Mouse (Mus musculus) Patski (cell line): Measurements from ENCODE around the gene Irx1. TPM values are rescaled to one million over a fixed set of nuclear protein-coding genes. Genes with fewer than 3 reads are reported as not detected.
A peak's percentile ranks its signal among the peaks of the same experiment; 100 is the strongest.

Experiments used
- ATAC-seq: fragments of 100-300 bp; one replicate; pipeline ENCODE4 v1.8.0; 2021
- CTCF ChIA-PET: fragments of 350-600 bp; sonication (Branson Sonifier 250); formaldehyde crosslinking; loops from one replicate; lab custom pipeline; 2022; ENCODE audit warnings: inconsistent platforms; lab: Charles Lee
- POLR2A ChIA-PET: fragments of 350-600 bp; sonication (Branson Sonifier 250); formaldehyde crosslinking; loops from one replicate; lab custom pipeline; 2022; ENCODE audit warnings: antibody characterized with exemption, inconsistent platforms; lab: Charles Lee
- DNase-seq: peaks from one replicate; pipeline ENCODE4 v3.0.0-alpha.2; 2011; ENCODE audit warnings: low read depth, low spot score
- H3K27me3 ChIP-seq: fragments of 371-371 bp; one replicate; pipeline ENCODE4 v1.5.1; 2021
- CTCF ChIP-seq: fragments of 100-300 bp; IDR thresholded peaks from one replicate; pipeline ENCODE4 v1.5.1; 2021
- in situ Hi-C: fragments of 300-500 bp; cut with MboI; formaldehyde crosslinking; loops from 3 replicates; pipeline ENCODE4 v1.11.1; 2018; ENCODE audit warnings: low pct_unique_long_range_greater_than_20kb, mixed read lengths
- polyA plus RNA-seq: library from polyadenylated mRNA; unstranded; gene quantifications from one replicate; pipeline ENCODE4 v1.2.3, GENCODE M21; 2021

The Irx1 gene
- 58.2 TPM for polyA plus RNA-seq

DNA sequence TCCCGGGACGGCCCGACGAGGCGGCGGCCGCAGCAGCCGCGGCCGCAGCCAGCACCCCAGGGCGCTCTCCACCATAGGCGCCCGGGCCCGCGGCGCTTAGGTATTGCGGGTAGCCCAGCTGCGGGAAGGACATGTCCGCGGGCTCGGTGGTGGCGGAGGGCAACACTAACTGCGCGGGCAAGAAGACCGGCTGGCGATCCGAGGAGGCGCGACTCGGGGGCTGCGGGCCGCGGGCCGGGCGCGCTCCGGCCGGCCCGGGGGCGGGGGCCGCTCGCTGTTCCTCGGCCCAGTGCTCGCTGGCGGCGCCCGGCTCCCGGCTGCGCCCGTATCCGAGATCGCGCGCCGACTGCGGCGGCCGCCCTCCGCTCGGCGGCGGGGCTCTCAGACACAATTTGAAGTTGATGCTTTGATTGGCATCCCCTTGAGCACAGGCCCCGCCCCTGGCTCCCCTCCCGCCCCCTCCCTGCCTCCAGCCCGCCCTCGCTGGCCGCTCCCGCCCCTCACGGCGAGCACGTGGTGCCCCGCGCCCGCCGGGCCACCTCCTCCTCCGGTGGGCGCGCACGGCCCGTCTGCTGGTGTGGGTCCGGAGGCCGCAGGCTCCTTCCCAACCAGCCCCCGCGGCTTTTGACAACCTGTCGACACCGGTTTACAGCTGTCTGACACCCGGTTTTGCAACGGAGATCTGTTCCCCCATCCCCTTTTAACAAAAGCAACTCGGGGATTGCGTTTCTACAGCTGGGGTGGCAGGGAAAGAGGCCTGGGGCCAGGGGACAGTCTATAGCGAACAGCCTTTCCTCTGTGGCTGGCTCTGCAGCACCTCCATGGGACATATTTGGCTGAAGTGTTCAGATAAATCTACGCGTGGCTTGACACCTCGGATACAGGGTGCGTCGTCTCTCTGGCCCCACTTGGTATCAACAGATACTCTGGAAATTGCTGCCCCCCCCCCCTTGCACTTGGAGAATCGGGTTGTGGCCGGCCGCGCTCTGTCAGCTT lies at the start of gene Irx1:
Gene Irx1, minus strand, starts transcription at position 368 of the 996 bp plus-strand sequence.
- CTCF ChIA-PET = interaction anchor here (0.8 kb wide), 1 partner anchor 8 kb away, joined by 3 read pairs; no protein-coding TSS in a partner anchor
- ATAC-seq = peak; percentile 70
- in situ Hi-C loops = loop anchor here (5.0 to 25.0 kb wide), 4 partner anchors 234 to 1301 kb away; partner anchors contain the start of gene Irx2
- POLR2A ChIA-PET = interaction anchor here (0.6 to 6.0 kb wide), 3 partner anchors 38 to 667 kb away, joined by 4 to 74 read pairs (median 5); partner anchors contain the start of gene Irx2
- DNase-seq = no peak
- no peak for TF ChIP-seq CTCF
- no peaks in the 10 kb centered on the region for H3K27me3 ChIP-seq

DNA sequence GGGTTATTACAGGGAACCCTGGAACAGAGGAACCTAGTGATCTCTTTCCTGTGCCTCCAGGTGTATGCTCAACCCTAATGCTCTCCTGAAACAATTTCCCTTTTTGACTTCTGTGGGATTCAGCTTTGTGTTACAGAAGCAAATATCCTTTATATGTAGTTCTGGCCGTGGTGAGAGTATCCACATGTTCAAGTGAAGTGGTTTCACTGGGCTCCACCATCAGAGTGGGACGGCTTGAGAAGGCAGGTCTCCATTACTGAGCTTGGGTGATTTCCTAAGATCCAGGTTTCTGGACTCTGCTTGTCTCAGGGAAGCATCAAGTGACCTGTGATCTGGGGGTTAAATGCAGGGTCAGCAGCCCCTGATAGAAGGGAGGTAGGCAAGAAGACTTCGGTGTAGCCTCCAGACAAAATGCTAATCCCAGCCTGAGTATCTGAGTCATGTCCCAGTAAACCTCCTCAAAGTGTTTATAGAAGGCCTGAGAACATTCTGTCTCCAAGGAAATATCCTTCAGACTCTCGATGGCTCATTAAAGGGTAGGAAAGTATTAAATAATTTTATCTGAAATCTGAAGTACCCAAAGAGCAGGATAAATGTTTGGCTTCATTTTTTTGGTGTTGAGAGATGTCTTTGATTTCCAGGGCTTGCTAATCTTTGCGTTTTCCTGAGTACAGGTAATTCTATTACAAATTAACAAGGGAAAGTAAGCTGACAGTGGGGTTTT lies 16.6 kb upstream of the Irx1 start:
- DNase-seq (no peak), ATAC-seq (no peak)
- no peaks in the 10 kb centered on the region for H3K27me3 ChIP-seq
- POLR2A ChIA-PET = no interaction called here
- CTCF ChIA-PET = no interaction called here
- in situ Hi-C loops = no loop called here
- TF ChIP-seq CTCF = no peak

DNA sequence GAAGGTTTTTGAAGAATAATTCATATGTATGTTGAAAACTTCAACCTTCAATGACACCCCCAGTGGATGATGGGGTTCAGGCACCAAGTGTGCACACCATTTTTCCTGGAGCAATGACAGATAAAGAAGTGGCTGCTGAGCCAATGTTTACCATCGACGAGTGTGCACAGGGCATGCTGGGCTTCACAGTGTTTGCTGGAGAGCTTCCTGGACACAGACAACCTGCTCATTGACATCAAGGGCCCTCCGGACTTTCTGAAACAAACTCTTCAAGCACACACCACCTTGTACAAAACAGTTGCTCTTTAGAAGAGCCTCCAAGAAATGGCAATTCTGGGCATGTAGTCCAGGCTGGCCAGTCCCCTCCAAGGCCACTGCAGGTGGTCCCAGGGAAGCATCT lies 12.2 kb upstream of the Irx1 start:
- CTCF ChIA-PET = no interaction called here
- in situ Hi-C loops = no loop called here
- POLR2A ChIA-PET = no interaction called here
- H3K27me3 ChIP-seq = peaks cover 3% of the 10 kb centered on the region
- no peak for TF ChIP-seq CTCF
- ATAC-seq (no peak), DNase-seq (no peak)

DNA sequence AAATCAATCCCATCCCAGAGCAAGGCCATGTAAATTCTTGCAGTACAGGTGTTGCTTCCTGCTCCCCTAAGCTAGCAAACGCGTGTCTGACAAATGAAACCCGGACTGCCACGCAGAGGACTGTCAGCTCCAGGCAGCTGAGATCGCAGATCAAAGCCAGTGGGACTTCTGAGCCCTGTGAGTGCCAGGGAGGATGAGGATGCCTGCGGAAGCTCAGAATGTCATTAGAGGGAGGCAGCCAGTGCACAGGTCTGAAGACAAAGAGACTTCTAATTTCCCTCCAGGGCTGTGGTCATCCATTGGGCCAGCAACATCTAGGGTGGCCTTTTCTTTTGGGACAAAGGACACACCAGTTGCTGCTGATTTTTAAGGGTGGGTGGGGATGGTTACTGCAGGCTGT lies 4.8 kb upstream of the Irx1 start:
- in situ Hi-C loops = loop anchor here (25.0 kb wide), 1 partner anchor 1306 kb away; no protein-coding TSS in a partner anchor
- peaks cover 12% of the 10 kb centered on the region for H3K27me3 ChIP-seq
- ChIA-PET CTCF (no interaction called here), POLR2A (no interaction called here)
- ATAC-seq (no peak), DNase-seq (no peak)
- no peak for TF ChIP-seq CTCF

DNA sequence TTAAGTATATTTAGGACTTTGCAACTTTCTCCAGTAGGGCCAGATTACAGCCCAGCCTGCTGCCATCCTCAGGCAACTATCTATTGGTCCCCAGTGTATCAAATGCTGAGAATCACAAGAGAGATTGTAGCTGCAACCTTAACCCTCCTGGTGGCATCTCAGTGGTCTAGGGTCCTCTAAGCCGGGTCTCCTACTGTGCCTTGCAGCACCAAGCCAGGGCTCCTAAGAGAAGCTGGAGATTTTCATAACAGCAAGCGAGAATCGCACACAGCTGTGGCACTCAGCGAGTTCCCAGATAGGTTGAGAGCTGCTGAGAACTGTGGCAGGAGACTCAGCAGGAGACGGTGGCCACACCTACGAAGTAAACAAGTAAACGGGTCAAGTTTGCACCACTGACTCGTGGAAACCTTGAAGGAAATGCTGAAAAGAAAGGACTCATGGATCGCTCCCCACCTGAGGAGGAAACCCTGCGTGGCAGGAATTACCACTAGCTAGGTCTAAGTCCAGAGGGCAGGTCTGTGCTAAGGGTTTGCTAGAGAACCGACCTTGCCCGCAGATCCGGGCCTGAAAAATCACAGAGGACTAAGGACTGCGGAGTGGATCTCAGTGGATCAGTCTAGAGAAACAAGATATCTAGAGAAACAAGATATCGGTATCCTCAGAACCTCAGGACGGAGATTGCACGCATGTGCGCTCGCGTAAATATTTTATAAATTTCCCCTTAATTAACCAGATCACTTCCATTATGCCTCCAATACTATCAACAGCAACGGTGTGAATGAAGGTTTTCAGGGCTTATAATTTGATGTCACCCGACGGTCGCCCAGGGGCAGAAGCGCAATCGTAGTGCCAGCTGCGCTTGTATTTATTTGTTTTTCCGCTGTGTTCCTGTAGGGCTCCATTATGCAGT lies 4.1 kb upstream of the Irx1 start:
- no peak for TF ChIP-seq CTCF
- ChIA-PET CTCF (no interaction called here), POLR2A (no interaction called here)
- DNase-seq = no peak
- in situ Hi-C loops = loop anchor here (25.0 kb wide), 1 partner anchor 1305 kb away; no protein-coding TSS in a partner anchor
- peaks cover 12% of the 10 kb centered on the region for H3K27me3 ChIP-seq
- ATAC-seq = no peak

DNA sequence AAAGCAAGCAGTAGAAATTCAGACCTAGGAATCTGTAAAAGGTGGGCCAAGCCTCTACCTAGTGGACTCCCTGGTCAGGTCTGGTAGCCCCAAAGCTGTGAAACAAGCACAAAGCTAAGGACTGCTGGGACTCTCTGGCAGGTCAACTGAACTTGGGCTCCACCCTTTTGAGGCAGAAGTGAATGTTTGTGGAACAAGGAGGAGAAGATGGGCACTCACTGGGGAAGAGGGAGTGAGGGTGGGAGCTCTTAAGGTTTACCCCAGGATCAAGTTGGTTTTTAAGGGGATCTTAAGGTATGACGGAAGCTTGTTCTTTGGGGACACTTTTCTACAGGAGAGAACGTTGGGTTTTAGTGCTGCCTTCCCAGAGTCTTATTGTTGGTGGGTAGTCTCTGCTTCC lies 3.1 kb upstream of the Irx1 start:
- no peak for ATAC-seq
- H3K27me3 ChIP-seq = peaks cover 9% of the 10 kb centered on the region
- in situ Hi-C loops = loop anchor here (25.0 kb wide), 1 partner anchor 1304 kb away; no protein-coding TSS in a partner anchor
- no peak for DNase-seq
- ChIA-PET POLR2A (no interaction called here), CTCF (no interaction called here)
- TF ChIP-seq CTCF = no peak

DNA sequence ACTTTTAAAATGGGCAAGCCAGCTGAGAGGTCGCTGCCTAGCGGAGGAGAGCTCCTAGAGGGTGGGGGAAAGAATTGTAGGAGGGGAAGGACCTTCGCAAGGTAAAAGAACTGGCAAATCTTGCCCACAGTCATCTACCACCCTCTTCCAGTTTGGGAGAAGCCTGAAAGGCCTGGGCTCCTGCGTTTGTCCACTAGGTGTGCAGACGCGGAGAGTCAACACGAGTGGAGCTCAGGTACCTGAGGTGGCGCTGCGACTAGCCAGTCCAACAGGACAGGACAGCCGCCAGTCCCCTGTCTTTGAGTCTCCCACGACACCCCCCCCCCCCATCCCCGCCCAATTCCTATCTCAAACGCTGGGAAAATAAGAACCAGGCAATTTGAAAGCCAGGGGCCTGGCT lies 843 bp upstream of the Irx1 start:
- ChIA-PET POLR2A (interaction anchor here (0.6 kb wide), 1 partner anchor 38 kb away, joined by 4 read pairs; no protein-coding TSS in a partner anchor), CTCF (interaction anchor here (0.8 kb wide), 1 partner anchor 9 kb away, joined by 3 read pairs; no protein-coding TSS in a partner anchor)
- in situ Hi-C loops = loop anchor here (5.0 to 25.0 kb wide), 4 partner anchors 233 to 1302 kb away; partner anchors contain the start of gene Irx2
- H3K27me3 ChIP-seq = peaks cover 3% of the 10 kb centered on the region
- TF ChIP-seq CTCF = no peak
- DNase-seq (no peak), ATAC-seq (no peak)

DNA sequence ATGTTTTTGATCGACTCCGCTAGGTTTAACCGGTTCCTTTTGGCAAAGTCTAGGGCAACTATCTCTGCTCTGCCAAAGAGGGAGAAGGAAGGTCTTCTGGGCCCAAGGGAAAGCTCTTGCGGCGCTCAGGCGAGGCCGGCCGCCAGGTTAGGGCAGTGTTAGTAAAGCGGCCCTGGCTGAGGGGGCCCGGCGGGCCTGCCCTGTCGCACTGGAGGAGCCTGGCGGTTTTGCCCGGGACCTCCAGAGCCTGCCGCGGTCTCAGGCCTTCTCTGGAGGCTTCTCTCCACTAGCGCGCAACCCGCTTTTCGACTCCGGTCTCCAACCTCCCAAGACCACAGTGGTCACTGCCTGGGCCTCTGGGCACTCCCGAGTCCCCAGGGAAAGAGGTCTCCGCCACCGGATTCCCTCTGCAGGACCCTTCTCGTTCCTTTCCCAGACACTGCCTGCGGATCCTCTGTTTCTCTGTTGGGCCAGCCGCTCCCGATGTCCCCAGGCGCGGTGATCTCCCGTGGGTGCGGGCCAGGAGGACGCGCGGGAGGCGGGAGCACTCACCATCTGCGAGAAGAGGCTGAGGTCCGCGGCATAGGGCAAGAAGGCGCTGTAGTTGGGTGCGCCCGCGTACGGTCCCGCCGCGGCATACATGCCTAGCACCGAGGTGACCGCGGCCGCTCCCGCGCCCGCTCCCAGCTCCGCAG lies 715 bp downstream of the Irx1 start:
- no peak for DNase-seq
- in situ Hi-C loops = loop anchor here (5.0 to 25.0 kb wide), 4 partner anchors 234 to 1301 kb away; partner anchors contain the start of gene Irx2
- no peaks in the 10 kb centered on the region for H3K27me3 ChIP-seq
- peak; percentile 27 for ATAC-seq
- no peak for TF ChIP-seq CTCF
- ChIA-PET POLR2A (interaction anchor here (1.1 to 6.0 kb wide), 2 partner anchors 662 to 667 kb away, joined by 5 to 74 read pairs; partner anchors contain the start of gene Irx2), CTCF (no interaction called here)
